In genomic region chr10:99197125-99197524, GRCm38 (mm10) we compare ENCODE assay signal across 14 mouse cellular contexts.
DNase-seq lines count a peak whose midpoint lies in the region; ATAC-seq and TF ChIP-seq lines count a peak whose summit lies in the region.
"Had no signal": no experiment of that assay in that cellular context is flagged by ENCODE, and none has a peak within 500 bp of the region (broad histone marks: within the 10 kb centered on the region; RNA-seq: fewer than 3 reads in every experiment).

No protein-coding gene starts in this region.

- H3K4me3 ChIP-seq in thymus, adult 2 months (ENCODE audit: control insufficient read depth, insufficient read depth, low read length): no peak overlapping the region
- H3K4me3 ChIP-seq in forebrain, embryonic 16.5 days (replicated peaks; ENCODE audit: low read length): no peak overlapping the region
- no peak overlapping the region for H3K4me3 ChIP-seq in limb, embryonic 11.5 days (ENCODE audit: low read depth, low read length)
- no peak overlapping the region for H3K4me3 ChIP-seq in neural tube, embryonic 15.5 days (replicated peaks)
- H3K4me3 ChIP-seq: heart, adult 2 months; lung, embryonic 15.5 days; megakaryocyte, embryonic 14.5 days had no signal

- peaks cover 49% of the 10 kb centered on the region for H3K4me1 ChIP-seq in thymus, adult 2 months (replicated peaks; ENCODE audit: control insufficient read depth, insufficient read depth, low read length)
- H3K4me1 ChIP-seq in forebrain, embryonic 16.5 days (replicated peaks; ENCODE audit: control insufficient read depth, insufficient read depth, low read length): peaks cover 9% of the 10 kb centered on the region; the same call in 1 of the 2 replicates
- peaks cover 10% of the 10 kb centered on the region for H3K4me1 ChIP-seq in limb, embryonic 11.5 days (ENCODE audit: control insufficient read depth, insufficient read depth, low read length)
- H3K4me1 ChIP-seq in neural tube, embryonic 15.5 days: peaks cover 9% of the 10 kb centered on the region; the same call in 1 of the 2 replicates

- peak; percentile 41 for ATAC-seq in forebrain, embryonic 16.5 days
- no peak for ATAC-seq in limb, embryonic 11.5 days (ENCODE audit: insufficient number of reproducible peaks, low FRiP score, low TSS enrichment, low read depth)
- peak; percentile 27; the same call in 1 of the 2 replicates for ATAC-seq in neural tube, embryonic 15.5 days (ENCODE audit: low FRiP score)

- 62% methylated on average over 8 of the region's 8 CpGs for WGBS in thymus, adult 2 months
- 72% methylated on average over 8 of the region's 8 CpGs for WGBS in forebrain, embryonic 16.5 days
- 45% methylated on average over 8 of the region's 8 CpGs for WGBS in limb, embryonic 11.5 days
- 54% methylated on average over 8 of the region's 8 CpGs for WGBS in neural tube, embryonic 15.5 days

- no peaks in the 10 kb centered on the region for H3K36me3 ChIP-seq in thymus, adult 2 months (ENCODE audit: control insufficient read depth, insufficient read depth, low read length)
- no peaks in the 10 kb centered on the region for H3K36me3 ChIP-seq in forebrain, embryonic 16.5 days (ENCODE audit: control insufficient read depth, insufficient read depth)
- H3K36me3 ChIP-seq in limb, embryonic 11.5 days (ENCODE audit: control insufficient read depth, insufficient read depth, low read length): no peaks in the 10 kb centered on the region
- H3K36me3 ChIP-seq in neural tube, embryonic 15.5 days: no peaks in the 10 kb centered on the region

- DNase-seq in thymus, adult 2 months: no peak
- DNase-seq in thymus, postnatal 10 days (ENCODE audit: low spot score in 2 of 2): no peak
- peak; percentile 58 for DNase-seq in limb, embryonic 11.5 days (ENCODE audit: low spot score)
- DNase-seq in kidney, postnatal 4 days: no peak
- no peak for DNase-seq in layer of hippocampus, adult 18-20 months (ENCODE audit: low spot score in 2 of 2)
- DNase-seq in spleen, adult 12 weeks (ENCODE audit: low spot score): no peak
- DNase-seq: cerebellum, adult 9-10 months; heart, adult 2 months; heart, postnatal 36 days had no signal

- no peak for TF ChIP-seq POLR2A in thymus, adult 2 months (IDR thresholded peaks at IDR 0.05; ENCODE audit: control insufficient read depth, extremely low read depth, insufficient read depth, low read length, poor library complexity)

- peak overlapping the region; percentile 21; the same call in 1 of the 2 replicates for H3K27ac ChIP-seq in thymus, adult 2 months (ENCODE audit: control insufficient read depth, insufficient read depth, low read length)
- H3K27ac ChIP-seq in forebrain, embryonic 16.5 days (ENCODE audit: low read length): no peak overlapping the region
- no peak overlapping the region for H3K27ac ChIP-seq in limb, embryonic 11.5 days (replicated peaks; ENCODE audit: low read depth, low read length)
- H3K27ac ChIP-seq in neural tube, embryonic 15.5 days (replicated peaks): no peak overlapping the region
- H3K27ac ChIP-seq: heart, adult 2 months; kidney, postnatal 0 days; lung, embryonic 15.5 days had no signal

- TF ChIP-seq CTCF in thymus, adult 2 months (IDR thresholded peaks at IDR 0.05; ENCODE audit: borderline replicate concordance, control insufficient read depth, extremely low read depth, insufficient read depth, low read length, poor library complexity): no peak

- H3K9ac ChIP-seq in forebrain, embryonic 16.5 days (replicated peaks; ENCODE audit: low read depth, low read length): no peak overlapping the region
- H3K9ac ChIP-seq in limb, embryonic 11.5 days (ENCODE audit: low read length): no peak overlapping the region
- H3K9ac ChIP-seq in neural tube, embryonic 15.5 days (replicated peaks): no peak overlapping the region
- H3K9ac ChIP-seq: lung, embryonic 15.5 days had no signal

- H3K4me2 ChIP-seq in forebrain, embryonic 16.5 days (ENCODE audit: low read length): no peak overlapping the region
- H3K4me2 ChIP-seq in limb, embryonic 11.5 days (ENCODE audit: low read depth, severe bottlenecking): no peak overlapping the region
- H3K4me2 ChIP-seq in neural tube, embryonic 15.5 days: no peak overlapping the region
- H3K4me2 ChIP-seq: lung, embryonic 15.5 days had no signal

- no peaks in the 10 kb centered on the region for H3K9me3 ChIP-seq in forebrain, embryonic 16.5 days (ENCODE audit: control insufficient read depth, low read length)
- no peaks in the 10 kb centered on the region for H3K9me3 ChIP-seq in limb, embryonic 11.5 days (ENCODE audit: control insufficient read depth, low read length)
- H3K9me3 ChIP-seq in neural tube, embryonic 15.5 days (replicated peaks): no peaks in the 10 kb centered on the region
- H3K9me3 ChIP-seq: lung, embryonic 15.5 days; megakaryocyte, embryonic 14.5 days had no signal

- no peaks in the 10 kb centered on the region for H3K27me3 ChIP-seq in thymus, adult 2 months (ENCODE audit: control insufficient read depth, insufficient read depth, low read length)
- H3K27me3 ChIP-seq in forebrain, embryonic 16.5 days (replicated peaks; ENCODE audit: control insufficient read depth, insufficient read depth, low read length): no peaks in the 10 kb centered on the region
- no peaks in the 10 kb centered on the region for H3K27me3 ChIP-seq in limb, embryonic 11.5 days (ENCODE audit: control insufficient read depth, insufficient read depth, low read length)
- no peaks in the 10 kb centered on the region for H3K27me3 ChIP-seq in neural tube, embryonic 15.5 days (replicated peaks)
- H3K27me3 ChIP-seq: lung, embryonic 15.5 days; megakaryocyte, embryonic 14.5 days had no signal
